Mouse (Mus musculus): ENCODE results near the gene Tcf12. TPM values are rescaled to one million over a fixed set of nuclear protein-coding genes. Genes with fewer than 3 reads are reported as not detected.

Gene Tcf12
- total and polyA plus RNA-seq, 3 experiments = 34.7 to 329 (median 80.7) TPM

GRCm38 (mm10) chr9:71818453-71818852 is 293.2 kb downstream of the Tcf12 start:
- ATAC-seq (ENCODE audit: extremely low read depth, insufficient number of reproducible peaks, low FRiP score, poor library complexity, severe bottlenecking) = no peak
- no peak for TF ChIP-seq GATA2 (IDR thresholded peaks at IDR 0.05; ENCODE audit: borderline replicate concordance, low read depth, low read length)
- no peak for DNase-seq (ENCODE audit: low spot score)

GRCm38 (mm10) chr9:71816121-71816520 is 295.6 kb downstream of the Tcf12 start:
- Histone ChIP-seq H3K9me3 (replicated peaks) (no peaks in the 10 kb centered on the region), H3K27me3 (ENCODE audit: insufficient read depth, low read length) (peaks cover 52% of the 10 kb centered on the region), H3K4me1 (ENCODE audit: insufficient read depth, low read depth, low read length) (peaks cover 9% of the 10 kb centered on the region), H3K36me3 (replicated peaks) (no peaks in the 10 kb centered on the region), H3K4me3 (ENCODE audit: low read depth, low read length) (no peak overlapping the region)
- TF ChIP-seq GATA1 (IDR thresholded peaks at IDR 0.05; ENCODE audit: borderline replicate concordance, low read length) (no peak), GATA2 (IDR thresholded peaks at IDR 0.05; ENCODE audit: borderline replicate concordance, low read depth, low read length) (no peak), CTCF (IDR thresholded peaks at IDR 0.05; ENCODE audit: low read depth, low read length) (no peak), TAL1 (conservative IDR thresholded peaks at IDR 0.05; ENCODE audit: low read depth, low read length) (no peak)
- no peak for ATAC-seq (ENCODE audit: extremely low read depth, insufficient number of reproducible peaks, low FRiP score, poor library complexity, severe bottlenecking)
- DNase-seq (ENCODE audit: low spot score) = no peak

More at GRCm38 (mm10) chr9:71818453-71818852, 293.2 kb downstream of the Tcf12 start:
- peaks cover 4% of the 10 kb centered on the region; the same call in 1 of the 2 replicates for H3K4me1 ChIP-seq (ENCODE audit: insufficient read depth, low read depth, low read length)
- peaks cover 55% of the 10 kb centered on the region for H3K27me3 ChIP-seq (ENCODE audit: insufficient read depth, low read length)
- H3K9me3 ChIP-seq (replicated peaks) = no peaks in the 10 kb centered on the region
- no peaks in the 10 kb centered on the region for H3K36me3 ChIP-seq (replicated peaks)
- H3K4me3 ChIP-seq (ENCODE audit: low read depth, low read length) = no peak overlapping the region

GRCm38 (mm10) chr9:71813565-71813964 is 298.1 kb downstream of the Tcf12 start:
- peaks cover 13% of the 10 kb centered on the region for H3K4me1 ChIP-seq (ENCODE audit: insufficient read depth, low read depth, low read length)
- DNase-seq (ENCODE audit: low spot score) (no peak), ATAC-seq (ENCODE audit: extremely low read depth, insufficient number of reproducible peaks, low FRiP score, poor library complexity, severe bottlenecking) (no peak)
- TF ChIP-seq GATA2 (IDR thresholded peaks at IDR 0.05; ENCODE audit: borderline replicate concordance, low read depth, low read length) = no peak
- TF ChIP-seq GATA1 (IDR thresholded peaks at IDR 0.05; ENCODE audit: borderline replicate concordance, low read length) = no peak
- TF ChIP-seq TAL1 (conservative IDR thresholded peaks at IDR 0.05; ENCODE audit: low read depth, low read length) = no peak
- no peak for TF ChIP-seq CTCF (IDR thresholded peaks at IDR 0.05; ENCODE audit: low read depth, low read length)
- no peak for TF ChIP-seq POLR2AphosphoS5 (IDR thresholded peaks at IDR 0.05; ENCODE audit: insufficient replicate concordance, low read depth, low read length)
- no peaks in the 10 kb centered on the region for H3K36me3 ChIP-seq (replicated peaks)
- no peaks in the 10 kb centered on the region for H3K9me3 ChIP-seq (replicated peaks)
- H3K27me3 ChIP-seq (ENCODE audit: insufficient read depth, low read length) = peaks cover 51% of the 10 kb centered on the region
- no peak overlapping the region for H3K4me3 ChIP-seq (ENCODE audit: low read depth, low read length)

GRCm38 (mm10) chr9:71812914-71813313 is 298.8 kb downstream of the Tcf12 start:
- Histone ChIP-seq H3K4me3 (ENCODE audit: low read depth, low read length) (no peak overlapping the region), H3K9me3 (replicated peaks) (no peaks in the 10 kb centered on the region), H3K27me3 (ENCODE audit: insufficient read depth, low read length) (peaks cover 48% of the 10 kb centered on the region), H3K36me3 (replicated peaks) (no peaks in the 10 kb centered on the region), H3K4me1 (ENCODE audit: insufficient read depth, low read depth, low read length) (peaks cover 14% of the 10 kb centered on the region)
- DNase-seq (ENCODE audit: low spot score) (no peak), ATAC-seq (ENCODE audit: extremely low read depth, insufficient number of reproducible peaks, low FRiP score, poor library complexity, severe bottlenecking) (no peak)
- no peak for TF ChIP-seq GATA1 (IDR thresholded peaks at IDR 0.05; ENCODE audit: borderline replicate concordance, low read length)
- no peak for TF ChIP-seq POLR2AphosphoS5 (IDR thresholded peaks at IDR 0.05; ENCODE audit: insufficient replicate concordance, low read depth, low read length)
- TF ChIP-seq CTCF (IDR thresholded peaks at IDR 0.05; ENCODE audit: low read depth, low read length) = no peak
- TF ChIP-seq TAL1 (conservative IDR thresholded peaks at IDR 0.05; ENCODE audit: low read depth, low read length) = no peak

GRCm38 (mm10) chr9:71812402-71812801 is 299.3 kb downstream of the Tcf12 start:
- Histone ChIP-seq H3K4me3 (ENCODE audit: low read depth, low read length) (no peak overlapping the region), H3K36me3 (replicated peaks) (no peaks in the 10 kb centered on the region), H3K9me3 (replicated peaks) (no peaks in the 10 kb centered on the region), H3K27me3 (ENCODE audit: insufficient read depth, low read length) (peaks cover 51% of the 10 kb centered on the region), H3K4me1 (ENCODE audit: insufficient read depth, low read depth, low read length) (peaks cover 17% of the 10 kb centered on the region)
- no peak for ATAC-seq (ENCODE audit: extremely low read depth, insufficient number of reproducible peaks, low FRiP score, poor library complexity, severe bottlenecking)
- TF ChIP-seq CTCF (IDR thresholded peaks at IDR 0.05; ENCODE audit: low read depth, low read length) (no peak), TAL1 (conservative IDR thresholded peaks at IDR 0.05; ENCODE audit: low read depth, low read length) (no peak), GATA1 (IDR thresholded peaks at IDR 0.05; ENCODE audit: borderline replicate concordance, low read length) (no peak), GATA2 (IDR thresholded peaks at IDR 0.05; ENCODE audit: borderline replicate concordance, low read depth, low read length) (no peak), POLR2AphosphoS5 (IDR thresholded peaks at IDR 0.05; ENCODE audit: insufficient replicate concordance, low read depth, low read length) (no peak)
- no peak for DNase-seq (ENCODE audit: low spot score)

- ATAC-seq (ENCODE audit: extremely low read depth, insufficient number of reproducible peaks, low FRiP score, poor library complexity, severe bottlenecking) (no peak), DNase-seq (ENCODE audit: low spot score) (no peak)
- Histone ChIP-seq H3K27me3 (ENCODE audit: insufficient read depth, low read length) (peaks cover 51% of the 10 kb centered on the region), H3K36me3 (replicated peaks) (no peaks in the 10 kb centered on the region), H3K9me3 (replicated peaks) (no peaks in the 10 kb centered on the region), H3K4me3 (ENCODE audit: low read depth, low read length) (no peak overlapping the region), H3K4me1 (ENCODE audit: insufficient read depth, low read depth, low read length) (peaks cover 17% of the 10 kb centered on the region)
- TF ChIP-seq GATA2 (IDR thresholded peaks at IDR 0.05; ENCODE audit: borderline replicate concordance, low read depth, low read length) = no peak
- no peak for TF ChIP-seq POLR2AphosphoS5 (IDR thresholded peaks at IDR 0.05; ENCODE audit: insufficient replicate concordance, low read depth, low read length)
- TF ChIP-seq TAL1 (conservative IDR thresholded peaks at IDR 0.05; ENCODE audit: low read depth, low read length) = no peak
- TF ChIP-seq CTCF (IDR thresholded peaks at IDR 0.05; ENCODE audit: low read depth, low read length) = no peak
- TF ChIP-seq GATA1 (IDR thresholded peaks at IDR 0.05; ENCODE audit: borderline replicate concordance, low read length) = no peak
These were observed 300.3 kb downstream of the Tcf12 start for GRCm38 (mm10) chr9:71811404-71811803.

- peaks cover 46% of the 10 kb centered on the region for H3K27me3 ChIP-seq (ENCODE audit: insufficient read depth, low read length)
- no peak overlapping the region for H3K4me3 ChIP-seq (ENCODE audit: low read depth, low read length)
- DNase-seq (ENCODE audit: low spot score) (no peak), ATAC-seq (ENCODE audit: extremely low read depth, insufficient number of reproducible peaks, low FRiP score, poor library complexity, severe bottlenecking) (no peak)
- peaks cover 13% of the 10 kb centered on the region for H3K4me1 ChIP-seq (ENCODE audit: insufficient read depth, low read depth, low read length)
- H3K36me3 ChIP-seq (replicated peaks) = no peaks in the 10 kb centered on the region
- TF ChIP-seq TAL1 (conservative IDR thresholded peaks at IDR 0.05; ENCODE audit: low read depth, low read length) (no peak), GATA1 (IDR thresholded peaks at IDR 0.05; ENCODE audit: borderline replicate concordance, low read length) (no peak), GATA2 (IDR thresholded peaks at IDR 0.05; ENCODE audit: borderline replicate concordance, low read depth, low read length) (no peak), POLR2AphosphoS5 (IDR thresholded peaks at IDR 0.05; ENCODE audit: insufficient replicate concordance, low read depth, low read length) (no peak), CTCF (IDR thresholded peaks at IDR 0.05; ENCODE audit: low read depth, low read length) (no peak)
- no peaks in the 10 kb centered on the region for H3K9me3 ChIP-seq (replicated peaks)
These were observed 300.9 kb downstream of the Tcf12 start for GRCm38 (mm10) chr9:71810723-71811122.
